Mouse (Mus musculus) midbrain, embryonic 16.5 days (tissue): ENCODE results near the gene Mrps26. TPM values are rescaled to one million over a fixed set of nuclear protein-coding genes. Genes with fewer than 3 reads are reported as not detected.

Source experiments
- ATAC-seq: fragments of 200-750 bp; cut with Nextera tagmentation; 2 replicates; pipeline ENCODE4 v1.8.0; 2017; ENCODE audit warnings: moderate TSS enrichment
- H3K27ac ChIP-seq: fragments of 300-500 bp; sonication (generic); 2 replicates; pipeline ENCODE4 v1.5.1; 2014; ENCODE audit warnings: mild to moderate bottlenecking, low read length, mixed read lengths
- H3K27me3 ChIP-seq: fragments of 300-500 bp; sonication (generic); 2 replicates; pipeline ENCODE4 v1.6.1; 2014; ENCODE audit warnings: low read depth, low read length, mixed read lengths; ENCODE audit not compliant: control insufficient read depth, insufficient read depth
- H3K36me3 ChIP-seq: fragments of 300-500 bp; sonication (generic); 2 replicates; pipeline ENCODE4 v1.6.1; 2014; ENCODE audit warnings: mild to moderate bottlenecking, low read length, moderate library complexity, mixed read lengths; ENCODE audit not compliant: control insufficient read depth, insufficient read depth
- H3K4me1 ChIP-seq: fragments of 300-500 bp; sonication (generic); 2 replicates; pipeline ENCODE4 v1.6.1; 2014; ENCODE audit warnings: mild to moderate bottlenecking, low read length, mixed read lengths; ENCODE audit not compliant: control insufficient read depth, insufficient read depth
- H3K4me2 ChIP-seq: fragments of 300-500 bp; sonication (generic); 2 replicates; pipeline ENCODE4 v1.6.1; 2014; ENCODE audit warnings: mild to moderate bottlenecking, low read length, mixed read lengths
- H3K4me3 ChIP-seq: fragments of 300-500 bp; sonication (generic); 2 replicates; pipeline ENCODE4 v1.5.1; 2014; ENCODE audit warnings: low read depth, mild to moderate bottlenecking, low read length, moderate library complexity, mixed read lengths
- H3K9ac ChIP-seq: fragments of 300-500 bp; sonication (generic); 2 replicates; pipeline ENCODE4 v1.6.1; 2014; ENCODE audit warnings: low read depth, low read length, mixed read lengths
- H3K9me3 ChIP-seq: fragments of 300-500 bp; sonication (generic); replicated peaks from 2 replicates; pipeline ENCODE4 v1.6.1; 2014; ENCODE audit warnings: mild to moderate bottlenecking, low read length, mixed read lengths; ENCODE audit not compliant: control insufficient read depth, poor library complexity, severe bottlenecking
- WGBS: fragments of 180-500 bp; shearing (Covaris S2); extraction: QIAGEN DNeasy Blood & Tissue Kit; methylation state at CpG from one replicate; pipeline ENCODE4 v1.1.7; 2014; 5-methylcytosine and 5-hydroxymethylcytosine counted together
- polyA plus RNA-seq: library from polyadenylated mRNA; unstranded; fragments of >200 nt; fragmentation: Nextera tagmentation; extraction: Ambion mirVana; gene quantifications from 2 replicates; pipeline ENCODE4 v1.2.1, GENCODE M21; 2015

Mrps26 gene
- polyA plus RNA-seq, 1 experiment from 2014 or later = 109 TPM

DNA sequence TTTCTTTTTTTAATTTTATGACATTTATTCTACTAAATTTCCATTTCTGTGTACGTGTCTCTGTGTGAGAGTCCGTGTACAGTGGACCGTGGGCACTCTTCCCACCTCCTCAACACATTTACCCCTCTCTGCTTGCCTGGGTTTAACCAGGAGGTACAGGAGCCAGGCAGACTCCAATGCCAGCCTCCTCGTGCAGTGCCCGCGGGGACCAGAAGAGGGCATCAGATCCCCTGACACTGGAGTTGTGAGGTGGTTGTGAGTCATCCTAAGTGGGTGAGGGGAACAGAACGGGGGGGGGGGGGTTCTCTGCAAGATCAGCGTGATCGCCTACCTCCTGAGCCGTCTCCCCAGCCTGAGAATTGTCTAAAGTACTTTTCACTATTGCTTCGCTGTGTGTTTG, 14.6 kb downstream of the Mrps26 start:
- Histone ChIP-seq H3K27me3 (peaks cover 71% of the 10 kb centered on the region), H3K9me3 (no peaks in the 10 kb centered on the region), H3K4me2 (no peak overlapping the region), H3K9ac (no peak overlapping the region), H3K36me3 (no peaks in the 10 kb centered on the region), H3K4me1 (peaks cover 16% of the 10 kb centered on the region), H3K27ac (no peak overlapping the region), H3K4me3 (no peak overlapping the region)
- no peak for ATAC-seq
- 7% methylated on average over 10 of the region's 11 CpGs for whole genome bisulfite sequencing

DNA sequence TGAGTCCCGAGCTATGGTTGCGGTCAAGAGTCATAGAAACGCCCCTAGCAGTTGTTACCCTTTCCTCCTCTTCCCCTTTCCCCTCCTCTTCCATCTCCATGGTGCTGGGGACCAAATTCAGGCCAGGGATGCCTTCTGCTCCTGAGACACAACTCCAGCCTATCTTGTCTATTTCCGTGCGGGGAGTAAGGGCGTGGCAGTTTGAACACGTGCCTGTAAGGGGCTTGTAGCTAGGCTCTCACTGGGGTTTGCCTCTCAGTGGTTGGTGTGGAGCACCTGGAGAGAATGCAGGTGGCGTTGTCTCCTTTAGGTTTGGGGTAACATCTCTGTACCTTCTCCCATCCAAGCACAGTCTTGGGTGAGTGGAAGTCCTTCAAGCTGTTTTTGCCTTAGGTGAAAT, 16.2 kb downstream of the Mrps26 start:
- Histone ChIP-seq H3K4me3 (no peak overlapping the region), H3K27ac (no peak overlapping the region), H3K36me3 (no peaks in the 10 kb centered on the region), H3K4me1 (peaks cover 16% of the 10 kb centered on the region), H3K9ac (no peak overlapping the region), H3K27me3 (peaks cover 71% of the 10 kb centered on the region), H3K4me2 (no peak overlapping the region), H3K9me3 (no peaks in the 10 kb centered on the region)
- 3% methylated on average over 8 of the region's 8 CpGs for WGBS
- ATAC-seq = no peak

DNA sequence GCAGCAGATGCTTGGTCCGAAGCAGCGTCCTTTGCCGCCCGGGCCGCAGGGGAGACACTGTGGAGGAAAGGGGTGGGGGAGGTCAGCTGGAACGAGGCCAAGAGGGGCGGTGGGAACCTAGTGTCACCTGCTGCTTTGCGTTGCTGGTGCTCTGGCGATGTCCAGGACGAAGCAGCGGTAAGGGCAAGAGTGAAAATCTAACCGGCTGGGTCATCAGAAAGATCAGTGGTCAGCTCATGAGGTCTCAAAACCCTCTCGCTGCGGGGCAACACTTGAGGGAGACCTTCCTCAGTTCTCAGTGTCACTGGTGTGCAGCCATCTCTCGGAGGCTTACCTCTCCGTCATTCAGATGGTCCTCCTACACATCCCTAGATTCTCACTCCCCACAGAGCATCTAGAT, 17.7 kb downstream of the Mrps26 start:
- H3K4me3 ChIP-seq = peak overlapping the region; percentile 29
- no peak overlapping the region for H3K9ac ChIP-seq
- 4% methylated on average over 16 of the region's 16 CpGs for whole genome bisulfite sequencing
- H3K27me3 ChIP-seq = peaks cover 58% of the 10 kb centered on the region
- peak overlapping the region; percentile 57 for H3K4me2 ChIP-seq
- H3K9me3 ChIP-seq = no peaks in the 10 kb centered on the region
- no peak overlapping the region for H3K27ac ChIP-seq
- no peak for ATAC-seq
- peaks cover 16% of the 10 kb centered on the region for H3K4me1 ChIP-seq
- no peaks in the 10 kb centered on the region for H3K36me3 ChIP-seq

DNA sequence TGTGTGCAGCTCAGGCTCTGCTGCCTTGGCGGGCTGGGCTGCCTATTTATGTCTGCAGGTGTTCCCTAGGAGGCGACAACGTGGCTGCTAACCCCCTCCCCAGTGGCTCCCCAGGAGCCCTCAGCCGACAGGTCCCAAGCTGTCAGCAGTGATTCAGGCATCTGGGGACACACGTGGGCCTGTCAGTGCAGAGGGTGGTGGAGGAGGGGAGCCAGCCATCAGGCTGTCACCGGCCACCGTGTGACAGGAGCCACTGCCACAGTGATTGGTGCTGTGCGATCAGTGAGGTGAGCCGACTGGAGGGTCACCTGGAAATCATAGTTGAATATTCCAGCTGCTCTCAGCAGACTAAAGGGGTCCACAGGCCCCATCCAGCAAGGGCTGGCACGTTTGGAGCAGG, 19.0 kb downstream of the Mrps26 start, which contains the start of gene Avp:
Avp (minus strand) TSS at position 3 of the 400 bp plus-strand sequence.
- Histone ChIP-seq H3K4me3 (no peak within 1 kb of the TSS), H3K4me1 (peaks cover 11% of the 10 kb centered on the region), H3K9ac (no peak within 1 kb of the TSS), H3K4me2 (no peak within 1 kb of the TSS), H3K36me3 (no peaks in the 10 kb centered on the region), H3K27me3 (peaks cover 51% of the 10 kb centered on the region), H3K9me3 (no peaks in the 10 kb centered on the region), H3K27ac (no peak within 1 kb of the TSS)
- no peak for ATAC-seq
- WGBS = 30% methylated on average over 10 of the region's 10 CpGs

DNA sequence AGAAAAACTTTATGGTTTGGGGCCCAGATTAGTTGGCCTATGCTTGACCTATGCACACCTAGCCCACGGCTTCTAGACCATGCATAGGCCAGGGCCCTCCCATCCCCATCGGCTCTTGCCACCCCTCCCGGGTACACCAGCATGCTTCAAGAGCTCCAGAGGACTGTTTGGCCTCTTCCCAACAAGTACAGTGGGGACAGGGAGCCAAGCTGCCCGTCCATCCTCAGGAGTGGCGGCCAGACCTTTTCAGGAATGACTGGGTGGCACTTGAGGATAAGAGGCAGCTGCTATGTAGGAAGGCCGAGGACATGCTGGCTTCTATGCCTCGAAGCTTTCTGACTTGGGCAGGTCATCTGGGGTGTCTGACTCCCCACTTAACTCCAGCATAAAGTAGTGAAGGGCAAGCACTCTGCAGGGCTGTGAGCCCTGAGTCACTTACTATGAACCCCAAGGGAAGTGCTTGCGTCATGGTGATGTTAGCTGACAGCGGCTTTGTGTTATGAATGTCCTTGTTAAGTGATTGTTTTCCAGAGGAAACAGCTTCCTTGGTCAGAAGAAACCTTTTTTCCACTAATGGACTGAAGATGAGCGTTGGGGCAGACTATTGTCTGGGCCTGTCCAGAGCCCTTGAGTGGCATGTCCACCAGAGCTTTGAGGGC, 20.5 kb downstream of the Mrps26 start:
- Histone ChIP-seq H3K4me2 (no peak overlapping the region), H3K9ac (no peak overlapping the region), H3K4me1 (peaks cover 8% of the 10 kb centered on the region), H3K9me3 (no peaks in the 10 kb centered on the region), H3K4me3 (no peak overlapping the region), H3K27me3 (peaks cover 37% of the 10 kb centered on the region), H3K36me3 (no peaks in the 10 kb centered on the region), H3K27ac (no peak overlapping the region)
- 78% methylated on average over 10 of the region's 10 CpGs for WGBS
- ATAC-seq = no peak

DNA sequence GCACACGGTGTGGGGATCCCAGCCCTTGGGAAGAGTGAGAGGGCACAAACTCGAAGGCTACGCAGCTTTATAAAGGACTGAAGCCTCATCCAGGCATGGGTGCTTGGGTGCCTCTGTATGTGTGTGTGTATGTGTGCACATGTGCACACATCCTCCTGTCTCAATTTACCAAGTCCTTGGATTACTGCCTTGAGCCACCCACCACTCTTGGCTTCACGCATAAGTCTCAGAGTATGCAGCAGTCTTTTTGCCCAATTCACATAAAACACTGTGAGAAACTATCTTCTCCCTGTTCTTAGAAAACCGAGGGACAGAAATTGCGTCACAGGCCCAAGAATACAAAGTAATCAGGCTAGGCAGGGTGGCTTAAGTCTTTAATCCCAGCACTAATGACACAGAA, 22.5 kb downstream of the Mrps26 start:
- Histone ChIP-seq H3K4me1 (no peaks in the 10 kb centered on the region; the same call in 1 of the 2 replicates), H3K27ac (no peak overlapping the region), H3K27me3 (peaks cover 17% of the 10 kb centered on the region), H3K36me3 (peaks cover 6% of the 10 kb centered on the region), H3K4me3 (no peak overlapping the region), H3K9me3 (no peaks in the 10 kb centered on the region), H3K4me2 (no peak overlapping the region), H3K9ac (no peak overlapping the region)
- no peak for ATAC-seq
- WGBS = 90% methylated on average over 6 of the region's 6 CpGs

DNA sequence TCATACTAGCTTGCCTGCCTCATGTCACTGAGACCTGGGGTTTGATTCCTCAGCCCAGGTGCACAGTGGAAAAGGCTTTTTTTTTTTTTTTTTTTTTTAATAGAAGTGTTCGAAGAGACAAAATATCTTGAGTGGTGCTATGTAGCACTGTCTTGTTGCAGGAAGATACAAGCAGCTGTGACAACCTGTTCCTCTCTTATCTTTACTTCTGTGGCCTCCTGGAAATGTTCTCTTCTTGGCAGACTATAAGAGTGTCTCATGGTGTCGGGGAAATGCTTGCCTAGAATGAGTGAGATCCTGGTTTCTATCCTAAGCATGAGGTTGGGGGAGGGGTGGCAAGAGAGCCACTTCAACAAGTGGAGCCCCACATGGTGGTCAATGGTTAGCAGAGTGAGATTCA, 24.8 kb downstream of the Mrps26 start:
- ATAC-seq = no peak
- Histone ChIP-seq H3K36me3 (peaks cover 11% of the 10 kb centered on the region), H3K4me1 (no peaks in the 10 kb centered on the region), H3K27ac (no peak overlapping the region), H3K27me3 (no peaks in the 10 kb centered on the region), H3K4me2 (no peak overlapping the region), H3K9me3 (no peaks in the 10 kb centered on the region), H3K9ac (no peak overlapping the region), H3K4me3 (no peak overlapping the region)
- 93% methylated on average over 2 of the region's 2 CpGs for WGBS

DNA sequence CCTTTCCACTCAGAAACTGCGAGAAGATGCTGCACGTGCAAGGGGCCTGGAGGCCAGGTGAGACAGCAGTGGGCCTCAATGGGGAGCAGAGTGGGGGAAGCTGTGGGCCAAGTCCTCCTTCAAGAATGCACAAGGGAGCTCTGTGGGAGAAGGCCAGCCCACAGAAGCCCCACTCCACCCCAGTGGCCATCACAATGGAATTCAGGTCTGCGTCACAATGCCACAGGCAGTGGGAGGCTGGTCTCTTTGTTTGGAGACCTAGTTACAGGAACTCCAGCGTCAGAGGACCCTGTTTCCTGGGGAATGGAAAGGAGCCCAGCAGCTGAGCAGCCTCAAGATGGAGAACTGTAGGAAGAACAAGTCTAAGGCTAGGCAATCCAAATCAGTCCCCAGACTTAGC, 25.6 kb downstream of the Mrps26 start:
- Histone ChIP-seq H3K27ac (no peak overlapping the region), H3K36me3 (peaks cover 11% of the 10 kb centered on the region), H3K27me3 (no peaks in the 10 kb centered on the region), H3K4me2 (no peak overlapping the region), H3K4me3 (no peak overlapping the region), H3K9ac (no peak overlapping the region), H3K9me3 (no peaks in the 10 kb centered on the region), H3K4me1 (no peaks in the 10 kb centered on the region)
- ATAC-seq = no peak
- 63% methylated on average over 4 of the region's 4 CpGs for WGBS

DNA sequence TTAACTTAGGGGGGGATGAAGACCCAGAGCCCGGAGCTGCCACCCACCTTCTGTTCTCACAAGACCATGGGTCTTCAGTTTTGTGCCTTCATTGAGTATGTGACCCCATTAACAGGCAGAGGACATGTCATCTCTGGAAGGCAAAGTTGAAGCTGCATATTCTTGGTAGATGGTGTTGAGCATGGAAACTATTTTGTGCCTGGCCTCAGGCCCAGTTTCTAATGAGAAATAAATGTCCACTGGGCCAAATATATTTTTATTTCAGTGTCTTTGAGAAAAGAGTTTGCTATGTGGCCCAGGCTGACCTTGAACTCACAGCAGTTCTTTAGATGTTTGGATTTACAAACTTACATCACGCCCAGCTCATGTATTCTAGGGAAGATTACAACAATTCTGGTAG, 26.2 kb downstream of the Mrps26 start:
- 94% methylated on average over 2 of the region's 2 CpGs for WGBS

More for the DNA sequence above, 26.2 kb downstream of the Mrps26 start:
- no peak overlapping the region for H3K27ac ChIP-seq
- peaks cover 13% of the 10 kb centered on the region for H3K36me3 ChIP-seq
- no peak for ATAC-seq
- H3K4me1 ChIP-seq = no peaks in the 10 kb centered on the region
- H3K4me3 ChIP-seq = no peak overlapping the region
- no peak overlapping the region for H3K4me2 ChIP-seq
- no peaks in the 10 kb centered on the region for H3K9me3 ChIP-seq
- H3K27me3 ChIP-seq = no peaks in the 10 kb centered on the region
- H3K9ac ChIP-seq = no peak overlapping the region
